Mouse (Mus musculus) lung, postnatal 0 days (tissue): Measurements from ENCODE around the gene Sftpd. TPM values are rescaled to one million over a fixed set of nuclear protein-coding genes. Genes with fewer than 3 reads are reported as not detected.

Experiments
- ATAC-seq: fragments of 200-750 bp; cut with Nextera tagmentation; 2 replicates; pipeline ENCODE4 v1.8.0; 2017; ENCODE audit warnings: moderate library complexity
- DNase-seq: peaks from one replicate; pipeline ENCODE4 v3.0.0-alpha.2; 2016; ENCODE audit warnings: low spot score
- H3K27ac ChIP-seq: fragments of 300-500 bp; sonication (generic); 2 replicates; pipeline ENCODE4 v1.5.1; 2014; ENCODE audit warnings: antibody characterized with exemption, mild to moderate bottlenecking, low read length, mixed read lengths
- H3K27me3 ChIP-seq: fragments of 300-500 bp; sonication (generic); replicated peaks from 2 replicates; pipeline ENCODE4 v1.6.1; 2014; ENCODE audit warnings: low read length, mixed read lengths; ENCODE audit not compliant: insufficient read depth
- H3K36me3 ChIP-seq: fragments of 300-500 bp; sonication (generic); 2 replicates; pipeline ENCODE4 v1.6.1; 2014; ENCODE audit warnings: low read length, mixed read lengths; ENCODE audit not compliant: insufficient read depth
- H3K4me1 ChIP-seq: fragments of 300-500 bp; sonication (generic); 2 replicates; pipeline ENCODE4 v1.6.1; 2014; ENCODE audit warnings: antibody characterized with exemption, low read depth, low read length, mixed read lengths; ENCODE audit not compliant: insufficient read depth
- H3K4me2 ChIP-seq: fragments of 300-500 bp; sonication (generic); replicated peaks from 2 replicates; pipeline ENCODE4 v1.6.1; 2014; ENCODE audit warnings: low read depth, mild to moderate bottlenecking, low read length, moderate library complexity, mixed read lengths
- H3K4me3 ChIP-seq: fragments of 300-500 bp; sonication (generic); 2 replicates; pipeline ENCODE4 v1.5.1; 2014; ENCODE audit warnings: low read depth, low read length
- H3K9ac ChIP-seq: fragments of 300-500 bp; sonication (generic); replicated peaks from 2 replicates; pipeline ENCODE4 v1.6.1; 2014; ENCODE audit warnings: low read depth, mild to moderate bottlenecking
- H3K9me3 ChIP-seq: fragments of 300-500 bp; sonication (generic); 2 replicates; pipeline ENCODE4 v1.6.1; 2016; ENCODE audit warnings: low read length, mixed read lengths
- CTCF ChIP-seq: IDR thresholded peaks from 2 replicates; pipeline ENCODE4 v1.5.1; 2016; ENCODE audit warnings: antibody characterized with exemption, mild to moderate bottlenecking
- EP300 ChIP-seq: IDR thresholded peaks from 2 replicates; pipeline ENCODE4 v1.6.1; 2016; ENCODE audit warnings: antibody characterized with exemption, mild to moderate bottlenecking, control low read depth
- WGBS: fragments of 180-500 bp; shearing (Covaris S2); extraction: QIAGEN DNeasy Blood & Tissue Kit; methylation state at CpG from one replicate; pipeline ENCODE4 v1.1.7; 2014; 5-methylcytosine and 5-hydroxymethylcytosine counted together
- polyA plus RNA-seq: library from polyadenylated mRNA; unstranded; fragments of >200 nt; fragmentation: Nextera tagmentation; extraction: Ambion mirVana; gene quantifications from 2 replicates; pipeline ENCODE4 v1.2.1, GENCODE M21; 2015

Gene Sftpd
- polyA plus RNA-seq, 1 experiment from 2014 or later, result 1,674 TPM

DNA sequence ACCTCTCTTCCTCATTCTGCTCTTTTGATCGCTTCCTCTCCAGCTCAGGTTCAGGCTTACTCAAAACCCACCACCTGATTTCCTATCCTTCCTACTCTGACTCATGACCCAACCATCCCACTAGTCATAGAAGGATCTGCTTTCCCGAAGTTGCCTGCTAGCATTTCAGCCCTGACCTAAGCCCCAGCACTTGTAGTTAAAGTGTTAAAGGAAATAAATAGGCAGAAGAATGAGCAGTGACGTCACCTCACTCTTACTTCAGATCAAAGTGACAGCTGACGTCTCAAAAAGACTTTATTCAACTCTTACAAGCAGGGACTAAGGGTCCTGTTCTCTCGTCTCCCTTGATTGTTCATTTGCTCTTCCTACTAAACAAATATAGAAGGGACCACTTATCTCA lies 17.7 kb downstream of the Sftpd start:
- 22% methylated on average over 5 of the region's 5 CpGs for WGBS
- Histone ChIP-seq H3K36me3 (no peaks in the 10 kb centered on the region), H3K4me1 (peaks cover 3% of the 10 kb centered on the region; the same call in 1 of the 2 replicates), H3K27me3 (no peaks in the 10 kb centered on the region), H3K27ac (peak overlapping the region; percentile 68; the same call in 1 of the 2 replicates), H3K4me2 (no peak overlapping the region), H3K9me3 (no peaks in the 10 kb centered on the region), H3K4me3 (no peak overlapping the region), H3K9ac (no peak overlapping the region)
- peak; percentile 85 for DNase-seq
- peak; percentile 64 for ATAC-seq
- TF ChIP-seq EP300 (peak; percentile 84), CTCF (no peak)

DNA sequence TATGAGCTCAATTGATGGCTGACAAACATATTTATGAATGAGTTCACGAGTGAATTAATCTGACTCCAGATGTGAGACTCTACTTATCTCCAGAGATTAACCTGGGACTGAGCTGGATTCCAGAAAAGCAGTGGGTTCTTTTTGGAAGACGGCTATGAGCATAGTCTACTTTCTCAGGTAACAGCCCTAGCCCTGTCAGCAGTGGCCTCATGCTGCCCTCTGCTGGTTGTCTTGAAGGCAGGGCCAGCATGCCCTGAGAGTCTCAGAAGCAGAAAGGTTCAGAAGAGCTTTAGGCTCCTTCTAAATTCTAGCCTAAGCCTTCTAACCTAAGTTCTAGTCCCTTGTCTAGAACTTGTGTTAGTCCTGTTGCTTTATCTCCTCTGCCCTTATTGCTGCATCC lies 22.3 kb downstream of the Sftpd start:
- DNase-seq, result peak; percentile 53
- TF ChIP-seq EP300 (no peak), CTCF (peak; percentile 84)
- WGBS, result 18% methylated on average over 2 of the region's 2 CpGs
- Histone ChIP-seq H3K27me3 (no peaks in the 10 kb centered on the region), H3K36me3 (no peaks in the 10 kb centered on the region), H3K4me3 (no peak overlapping the region), H3K4me1 (no peaks in the 10 kb centered on the region), H3K4me2 (no peak overlapping the region), H3K27ac (no peak overlapping the region), H3K9me3 (no peaks in the 10 kb centered on the region), H3K9ac (no peak overlapping the region)
- ATAC-seq, result peak; percentile 54

- H3K9me3 ChIP-seq, result no peaks in the 10 kb centered on the region
- no peaks in the 10 kb centered on the region for H3K36me3 ChIP-seq
- TF ChIP-seq EP300 (no peak), CTCF (no peak)
- no peaks in the 10 kb centered on the region for H3K4me1 ChIP-seq
- H3K4me3 ChIP-seq, result no peak overlapping the region
- H3K4me2 ChIP-seq, result no peak overlapping the region
- 0 out of 2 replicates have a peak, but pooled peaks have one; percentile 16 for ATAC-seq
- H3K27ac ChIP-seq, result no peak overlapping the region
- no peaks in the 10 kb centered on the region for H3K27me3 ChIP-seq
- no peak for DNase-seq
- WGBS, result 14% methylated on average over 1 of the region's 1 CpGs
- no peak overlapping the region for H3K9ac ChIP-seq
Measured at GRCm38 (mm10) chr14:41160743-41161142, 24.2 kb downstream of the Sftpd start.

DNA sequence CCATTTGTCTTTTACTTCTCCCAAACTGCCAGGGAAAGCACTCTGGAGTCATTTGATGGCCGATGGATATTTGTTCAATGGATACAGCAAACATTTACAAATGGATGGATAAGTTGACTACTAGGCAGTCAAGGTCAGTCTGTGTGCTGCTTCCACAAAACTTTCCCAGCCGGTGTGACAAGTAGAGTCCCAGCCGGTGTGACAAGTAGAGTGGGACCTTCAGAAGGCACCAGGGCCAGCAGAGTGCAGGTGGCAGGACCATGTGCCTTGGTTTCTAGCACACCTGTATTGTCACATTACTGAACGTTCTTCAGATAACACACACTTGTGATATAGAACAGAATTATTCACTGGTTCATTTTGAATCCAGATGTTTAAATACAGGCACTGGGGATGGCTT lies 24.9 kb downstream of the Sftpd start:
- DNase-seq (no peak), ATAC-seq (no peak)
- H3K27ac ChIP-seq, result no peak overlapping the region
- no peak for TF ChIP-seq CTCF
- TF ChIP-seq EP300, result no peak
- H3K9ac ChIP-seq, result no peak overlapping the region
- no peaks in the 10 kb centered on the region for H3K27me3 ChIP-seq
- H3K4me3 ChIP-seq, result no peak overlapping the region
- H3K36me3 ChIP-seq, result no peaks in the 10 kb centered on the region
- no peak overlapping the region for H3K4me2 ChIP-seq
- H3K9me3 ChIP-seq, result no peaks in the 10 kb centered on the region
- 53% methylated on average over 4 of the region's 4 CpGs for whole genome bisulfite sequencing
- H3K4me1 ChIP-seq, result no peaks in the 10 kb centered on the region

- DNase-seq, result no peak
- Histone ChIP-seq H3K4me3 (no peak within 1 kb of the TSS), H3K4me2 (no peak within 1 kb of the TSS), H3K9me3 (no peaks in the 10 kb centered on the region), H3K36me3 (no peaks in the 10 kb centered on the region), H3K27ac (no peak within 1 kb of the TSS), H3K4me1 (no peaks in the 10 kb centered on the region; the same call in 1 of the 2 replicates), H3K9ac (no peak within 1 kb of the TSS), H3K27me3 (no peaks in the 10 kb centered on the region)
- WGBS, result 77% methylated on average over 7 of the region's 7 CpGs
- no peak for ATAC-seq
- no peak for TF ChIP-seq EP300
- no peak for TF ChIP-seq CTCF
Measured at GRCm38 (mm10) chr14:41151220-41151898, 33.6 kb downstream of the Sftpd start, which contains the start of gene Mbl1. TSS of gene Mbl1 (plus strand) at chr14:41151458.

GRCm38 (mm10) chr14:41147356-41147755 lies 37.6 kb downstream of the Sftpd start:
- DNase-seq, result peak; percentile 36
- 51% methylated on average over 2 of the region's 2 CpGs for WGBS
- Histone ChIP-seq H3K9ac (no peak overlapping the region), H3K27ac (peak overlapping the region; percentile 69), H3K9me3 (no peaks in the 10 kb centered on the region), H3K27me3 (no peaks in the 10 kb centered on the region), H3K4me3 (no peak overlapping the region), H3K4me1 (no peaks in the 10 kb centered on the region; the same call in 1 of the 2 replicates), H3K4me2 (no peak overlapping the region), H3K36me3 (no peaks in the 10 kb centered on the region)
- peak; percentile 48 for ATAC-seq
- TF ChIP-seq CTCF, result no peak
- no peak for TF ChIP-seq EP300
